Mouse (Mus musculus) urinary bladder, adult 2 months (tissue): ENCODE data around the gene Serbp1. TPM values are rescaled to one million over a fixed set of nuclear protein-coding genes. Genes with fewer than 3 reads are reported as not detected.
"Not testable (repeated sequence)": the region's sequence is repeated elsewhere in the genome, so short reads cannot be mapped to it uniquely, and the experiment has no call there.

Experiments used
- DNase-seq: peaks from one replicate; pipeline ENCODE4 v3.0.0; 2022; ENCODE audit warnings: low spot score
- polyA plus RNA-seq: library from polyadenylated mRNA; depleted of rRNA; stranded (reverse); fragments of >200 nt; gene quantifications from 2 replicates; pipeline ENCODE4 v1.2.3, GENCODE M21; 2012; rRNA removed

The Serbp1 gene
- 257 and 307 TPM in 2 replicates for polyA plus RNA-seq

DNA sequence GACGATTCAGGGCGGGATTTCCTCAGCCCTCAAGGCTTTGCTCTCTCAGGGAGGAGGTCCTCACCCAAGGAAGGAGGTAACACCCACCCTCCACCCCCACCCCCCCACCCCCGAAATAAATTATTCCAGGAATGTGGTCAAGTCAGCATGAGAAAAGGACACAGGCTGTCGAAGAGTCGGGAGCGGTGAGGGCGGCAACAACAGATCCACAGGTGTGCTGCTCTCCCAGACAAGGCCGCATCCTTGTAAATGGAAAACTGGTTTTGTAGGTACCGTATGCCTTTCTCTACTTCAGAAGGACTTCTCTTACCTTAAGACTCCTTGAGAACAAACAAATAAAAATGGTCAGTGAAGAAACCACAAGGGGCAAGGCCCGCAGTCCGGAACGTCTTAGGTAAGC lies at the start of gene Serbp1:
Gene Serbp1, plus strand, starts transcription at position 200 of the 400 bp plus-strand sequence.
- no peak for DNase-seq

DNA sequence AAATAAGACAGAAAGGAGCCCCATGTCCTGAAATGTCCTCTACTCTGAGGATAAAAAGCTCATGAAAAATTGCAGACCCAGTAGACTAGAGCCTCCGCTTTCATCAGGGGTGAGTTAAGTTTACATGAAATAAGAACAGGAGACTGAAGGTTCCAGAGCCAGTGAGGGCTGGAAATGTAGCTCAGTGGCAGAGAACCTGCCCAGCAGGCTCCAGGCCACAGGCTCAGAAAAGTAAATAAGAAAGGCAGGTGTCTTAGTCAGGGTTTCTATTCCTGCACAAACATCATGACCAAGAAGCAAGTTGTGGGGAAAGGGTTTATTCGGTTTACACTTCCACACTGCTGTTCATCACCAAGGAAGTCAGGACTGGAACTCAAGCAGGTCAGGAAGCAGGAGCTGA lies 44.4 kb upstream of the Serbp1 start:
- DNase-seq: no peak

DNA sequence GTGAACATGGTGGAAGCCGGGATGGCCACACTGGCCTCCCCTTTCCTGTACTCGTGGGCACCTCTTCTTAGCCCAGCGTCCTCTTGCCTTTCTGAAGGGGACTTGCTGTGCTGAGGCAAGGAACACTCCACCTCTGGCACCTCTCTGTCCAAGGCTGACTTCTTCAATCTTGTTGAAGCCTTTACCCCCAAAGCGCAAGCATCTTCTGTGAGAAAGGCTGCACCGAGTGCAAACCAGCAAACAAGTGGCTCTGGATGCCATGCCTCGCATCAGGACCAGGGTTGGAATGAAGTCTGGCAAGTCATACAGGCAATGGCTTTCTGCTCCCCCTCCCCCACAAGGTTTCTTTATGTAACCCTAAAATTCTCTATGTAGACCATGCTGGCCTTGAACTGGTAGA lies 43.4 kb upstream of the Serbp1 start:
- no peak for DNase-seq

DNA sequence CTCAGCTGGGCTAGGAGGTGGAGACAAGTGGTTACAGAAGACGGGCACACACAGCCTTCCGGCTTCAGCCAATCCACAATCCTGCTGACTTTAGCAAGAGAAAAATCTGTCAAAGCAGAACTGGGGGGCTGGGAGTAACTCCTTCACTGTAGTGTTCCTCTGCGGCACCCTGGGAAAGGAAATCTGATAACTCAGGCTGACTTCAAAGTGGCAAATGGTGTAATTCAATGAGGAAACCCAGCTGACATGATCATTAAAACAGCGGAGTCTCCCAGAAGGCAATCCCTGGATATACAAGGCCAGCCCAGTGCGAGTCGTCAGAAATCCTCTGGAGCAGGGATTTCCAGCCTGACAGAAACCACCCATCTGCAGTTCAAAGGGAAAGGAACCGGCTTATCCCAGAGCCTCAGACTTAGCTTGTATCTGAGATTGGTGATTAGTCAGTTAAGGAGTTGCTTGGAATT lies 42.8 kb upstream of the Serbp1 start:
- DNase-seq: no peak

DNA sequence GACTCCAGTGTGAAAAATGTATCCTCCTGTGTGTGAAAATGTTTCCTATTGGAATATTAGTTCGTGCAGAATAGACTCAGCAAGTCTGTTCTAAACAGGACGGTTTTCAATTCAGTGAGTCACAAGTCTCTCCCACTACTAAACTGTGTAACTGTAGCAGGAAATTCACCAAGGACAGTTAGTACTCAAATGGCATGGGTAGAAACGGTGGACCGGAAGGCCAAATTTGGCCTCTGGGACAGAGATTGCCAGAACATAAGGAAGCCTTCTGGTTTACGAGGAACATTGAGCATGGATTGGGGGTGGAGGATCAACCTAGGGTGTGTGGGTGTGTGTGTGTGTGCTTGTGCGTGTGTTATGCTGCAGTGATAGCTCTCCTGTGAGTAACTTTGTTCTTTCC lies 41.2 kb upstream of the Serbp1 start:
- DNase-seq: no peak

DNA sequence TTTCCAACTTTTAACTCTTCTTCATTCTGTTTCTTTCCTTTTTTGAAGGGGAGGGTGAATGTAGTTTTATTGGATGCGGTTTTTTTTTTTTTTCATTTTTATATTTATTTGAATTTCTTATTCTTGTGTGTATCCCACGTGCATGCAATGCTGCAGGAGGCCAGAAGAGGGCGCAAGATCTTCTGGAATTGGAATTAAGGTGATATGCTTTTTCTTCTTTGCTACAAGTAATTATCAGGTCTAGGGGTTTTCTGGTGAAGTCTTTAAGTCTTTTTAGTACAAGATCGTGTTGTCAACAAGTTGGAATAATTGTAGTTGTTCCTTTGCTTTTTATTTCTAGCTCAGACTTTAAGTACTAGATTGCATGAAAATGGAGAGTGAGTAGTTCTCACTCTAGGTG lies 39.9 kb upstream of the Serbp1 start:
- no peak for DNase-seq

DNA sequence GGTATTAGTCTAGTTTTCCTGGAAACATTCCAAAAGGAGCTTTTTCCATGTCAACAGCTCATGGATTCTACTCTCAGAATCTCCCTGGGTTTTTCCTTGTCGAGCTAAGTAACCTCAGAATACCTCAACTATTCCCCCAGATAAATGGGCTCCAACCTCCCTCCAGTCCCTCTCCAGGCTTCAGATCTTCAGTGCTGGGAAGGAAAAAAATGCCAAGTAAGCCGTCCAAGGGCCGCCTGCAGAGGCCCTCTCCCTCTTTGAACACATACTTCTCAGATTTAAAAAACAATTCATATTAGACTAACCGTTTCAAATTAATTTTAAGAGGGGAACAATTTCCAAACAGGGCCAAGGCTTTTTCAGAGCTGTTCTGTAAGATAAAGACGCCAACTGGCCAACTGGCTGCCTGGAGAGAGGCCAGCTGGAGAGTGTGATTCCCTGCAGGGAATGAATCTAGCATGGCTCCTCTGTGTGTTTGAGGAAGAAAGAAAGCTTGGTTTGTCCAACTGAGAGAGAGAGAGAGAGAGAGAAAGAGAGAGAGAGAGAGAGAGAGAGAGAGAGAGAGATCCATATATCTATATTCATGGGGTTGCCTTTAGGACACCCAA lies 37.2 kb upstream of the Serbp1 start:
- DNase-seq: no peak

DNA sequence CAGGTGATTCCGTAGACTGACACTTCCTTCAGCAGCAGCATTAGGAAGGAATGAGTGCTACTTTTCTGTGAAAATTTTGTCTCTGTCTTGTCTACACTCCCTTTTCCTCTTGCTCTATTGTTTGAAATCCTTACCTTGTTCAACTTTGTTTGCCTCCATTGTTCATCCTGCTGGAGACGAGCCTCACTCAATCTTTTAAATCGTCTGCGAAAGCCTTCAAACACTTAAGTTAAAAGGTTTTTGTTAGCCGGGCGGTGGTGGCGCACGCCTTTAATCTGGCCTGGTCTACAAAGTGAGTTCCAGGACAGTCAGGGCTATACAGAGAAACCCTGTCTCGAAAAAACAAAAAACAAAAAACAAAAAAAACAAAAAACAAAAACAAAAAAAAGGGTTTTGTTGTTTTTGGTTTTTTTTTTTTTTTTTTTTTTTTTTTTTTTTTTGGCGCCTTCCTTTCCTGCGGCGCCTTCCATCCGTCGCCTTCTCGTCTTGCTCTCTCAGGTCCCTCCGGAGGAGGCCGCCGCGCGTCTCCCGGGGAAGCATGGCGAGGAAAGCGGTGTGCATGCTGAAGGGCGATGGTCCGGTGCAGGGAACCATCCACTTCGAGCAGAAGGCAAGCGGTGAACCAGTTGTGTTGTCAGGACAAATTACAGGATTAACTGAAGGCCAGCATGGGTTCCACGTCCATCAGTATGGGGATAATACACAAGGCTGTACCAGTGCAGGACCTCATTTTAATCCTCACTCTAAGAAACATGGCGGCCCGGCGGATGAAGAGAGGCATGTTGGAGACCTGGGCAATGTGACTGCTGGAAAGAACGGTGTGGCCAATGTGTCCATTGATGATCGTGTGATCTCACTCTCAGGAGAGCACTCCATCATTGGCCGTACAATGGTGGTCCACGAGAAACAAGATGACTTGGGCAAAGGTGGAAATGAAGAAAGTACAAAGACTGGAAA lies 32.6 kb upstream of the Serbp1 start:
- no peak for DNase-seq

DNA sequence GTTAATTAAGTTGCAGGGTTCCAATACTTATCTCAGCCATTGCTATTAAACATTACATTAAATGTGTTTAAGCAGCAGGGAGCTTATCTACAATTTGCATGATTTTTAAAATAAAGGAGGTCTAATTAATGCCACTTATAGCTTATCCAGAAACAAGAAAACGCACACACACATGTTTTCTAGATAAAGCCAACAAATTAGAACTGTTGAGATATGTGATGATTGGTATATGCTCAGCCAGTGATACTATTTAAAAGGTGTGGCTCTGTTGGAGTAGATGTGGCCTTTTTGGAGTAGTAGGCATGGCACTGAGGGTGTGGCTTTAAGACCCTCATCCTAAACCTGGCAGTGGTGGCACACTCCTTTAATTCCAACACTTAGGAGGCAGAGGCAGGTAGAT lies 25.6 kb upstream of the Serbp1 start:
- no peak for DNase-seq

DNA sequence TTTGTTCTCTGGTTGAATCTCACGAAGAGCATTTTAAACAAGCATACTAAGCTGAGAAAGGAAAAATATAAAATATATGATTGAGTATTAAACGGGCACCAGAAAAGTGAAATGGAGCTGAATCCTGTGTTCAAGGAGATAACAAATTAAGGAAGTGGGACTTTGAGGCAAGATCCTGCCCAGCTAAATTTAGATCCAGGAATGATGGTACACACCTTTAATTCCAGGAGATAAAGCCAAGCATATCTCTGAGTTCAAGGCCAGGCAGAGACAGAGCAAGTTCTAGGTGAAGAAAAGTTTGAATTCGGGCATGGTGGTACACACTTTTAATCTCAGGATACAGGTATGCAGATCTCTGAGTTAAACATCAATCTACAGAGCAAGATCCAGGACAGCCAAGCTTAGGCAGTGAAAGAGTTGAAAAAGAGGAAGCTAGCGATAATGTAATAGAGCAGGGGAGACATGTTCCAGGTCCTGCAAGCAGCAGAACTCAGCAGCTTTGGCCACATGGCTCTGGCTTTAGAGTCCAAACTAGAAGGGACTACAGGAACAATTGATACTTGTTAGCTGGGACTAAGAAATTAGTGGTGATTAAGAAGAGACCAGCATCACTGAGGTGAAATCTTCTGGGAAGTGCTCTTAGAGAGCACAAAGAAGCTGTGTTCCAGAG lies 24.4 kb upstream of the Serbp1 start:
- no peak for DNase-seq

DNA sequence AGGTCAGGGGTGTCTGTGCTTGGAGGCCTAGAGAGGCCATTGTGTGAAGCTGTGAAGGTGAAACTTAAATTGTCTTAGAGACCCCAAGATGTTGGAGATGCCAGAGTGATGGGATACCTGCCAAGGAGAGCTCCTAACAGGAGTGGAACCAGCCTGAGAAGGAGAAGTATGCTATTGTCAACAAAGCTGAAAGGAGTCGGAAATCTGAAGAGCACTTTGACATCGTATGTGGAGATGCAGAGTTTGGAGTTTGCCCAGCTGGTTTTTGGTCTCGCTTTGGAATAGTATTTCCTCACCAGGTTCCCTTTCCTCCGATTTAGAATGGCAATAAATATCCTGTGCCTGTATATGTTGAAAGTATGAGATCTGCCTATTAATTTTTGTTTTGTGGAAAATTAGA lies 20.6 kb upstream of the Serbp1 start:
- DNase-seq: no peak

DNA sequence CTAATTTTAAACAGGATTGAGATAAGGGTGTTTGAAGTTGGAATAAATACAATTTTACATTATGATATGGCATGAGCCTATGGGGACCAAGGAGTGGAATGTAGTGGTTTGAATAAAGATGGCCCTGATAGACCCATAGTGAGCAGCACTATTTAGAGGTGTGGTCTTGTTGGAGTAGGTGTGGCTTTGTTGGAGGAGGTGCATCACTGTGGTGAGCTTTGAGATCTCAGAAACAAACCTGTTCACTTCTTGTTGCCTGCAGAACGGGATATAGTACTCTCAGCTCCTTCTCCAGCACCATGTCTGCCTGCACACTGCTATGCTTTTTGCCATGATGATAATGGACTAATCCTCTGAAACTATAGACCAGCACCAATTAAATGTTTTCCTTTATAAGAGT lies 20.1 kb upstream of the Serbp1 start:
- DNase-seq: no peak

DNA sequence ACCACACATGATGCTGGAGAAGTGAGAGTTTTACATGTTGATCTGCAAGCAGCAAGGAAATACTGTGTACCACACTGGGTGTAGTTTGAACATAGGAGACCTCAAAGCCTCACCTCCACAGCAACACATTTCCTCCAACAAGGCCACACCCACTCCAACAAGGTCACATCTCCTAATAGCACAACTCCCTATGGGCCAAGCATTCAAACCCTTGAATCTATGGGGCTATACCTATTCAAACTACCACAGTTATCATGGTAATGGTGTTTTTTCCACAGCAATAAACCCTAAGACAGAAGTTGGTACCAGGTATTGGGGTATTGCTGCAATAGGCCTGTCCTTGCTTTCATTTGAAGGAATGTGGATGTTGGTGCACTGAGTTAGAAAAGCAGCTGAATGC lies 19.4 kb upstream of the Serbp1 start:
- no peak for DNase-seq

DNA sequence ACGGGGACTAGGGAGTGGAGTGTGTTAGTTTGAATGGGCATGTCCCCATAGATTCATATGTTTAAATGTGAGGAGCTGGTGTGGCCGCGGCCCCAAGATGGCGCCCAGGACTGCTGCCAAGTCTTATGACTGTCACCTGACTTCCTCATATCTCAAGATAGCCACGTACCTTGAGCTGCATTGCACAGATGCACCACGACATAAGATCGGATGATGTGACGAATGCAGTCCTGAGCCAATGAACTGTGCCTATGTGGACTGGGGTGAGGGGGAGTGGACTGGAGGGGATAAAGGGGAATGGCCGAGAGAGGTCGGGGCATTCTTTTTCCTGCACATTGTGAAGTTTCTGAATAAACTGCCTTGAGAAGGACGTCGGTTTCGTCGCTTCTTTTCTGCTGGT lies 18.0 kb upstream of the Serbp1 start:
- DNase-seq: not testable (repeated sequence)

DNA sequence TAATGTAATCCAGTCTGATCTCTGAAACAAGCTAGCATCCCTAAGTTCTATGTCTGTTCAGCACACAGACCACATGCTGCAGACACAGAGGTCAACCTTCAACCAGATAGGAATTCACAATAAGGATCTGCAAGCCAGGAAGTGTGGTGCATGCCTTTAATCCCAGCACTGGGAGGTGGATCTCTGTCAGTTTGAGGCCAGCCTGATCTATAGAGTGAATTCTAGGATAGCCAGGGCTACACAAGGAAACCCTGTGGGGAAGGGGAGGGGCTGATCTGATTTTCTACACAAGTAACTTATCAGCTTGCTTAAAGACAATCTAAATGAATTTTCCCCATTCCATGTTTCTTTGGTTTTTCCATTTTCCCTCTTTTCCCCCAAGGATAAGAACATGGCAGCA lies 17.2 kb upstream of the Serbp1 start:
- no peak for DNase-seq

DNA sequence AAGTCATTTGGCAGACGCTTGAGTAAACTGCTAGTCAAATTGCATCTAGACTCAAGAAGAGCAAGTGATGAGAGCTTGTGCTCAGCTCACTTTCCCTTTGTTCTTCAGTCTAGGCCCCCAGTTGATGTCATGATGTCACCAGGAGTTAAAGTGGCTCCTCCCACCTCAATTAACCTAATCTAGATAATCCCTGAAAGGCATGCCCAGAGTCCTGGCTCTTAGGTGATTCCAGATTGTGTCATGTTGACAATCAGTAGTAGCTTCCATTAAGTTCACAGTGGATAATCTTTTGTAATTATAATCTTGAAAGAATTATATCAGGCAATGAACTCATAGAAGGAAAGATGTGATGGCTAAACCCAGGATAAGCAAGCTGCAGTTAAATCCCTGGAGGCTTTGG lies 14.9 kb upstream of the Serbp1 start:
- DNase-seq: no peak

DNA sequence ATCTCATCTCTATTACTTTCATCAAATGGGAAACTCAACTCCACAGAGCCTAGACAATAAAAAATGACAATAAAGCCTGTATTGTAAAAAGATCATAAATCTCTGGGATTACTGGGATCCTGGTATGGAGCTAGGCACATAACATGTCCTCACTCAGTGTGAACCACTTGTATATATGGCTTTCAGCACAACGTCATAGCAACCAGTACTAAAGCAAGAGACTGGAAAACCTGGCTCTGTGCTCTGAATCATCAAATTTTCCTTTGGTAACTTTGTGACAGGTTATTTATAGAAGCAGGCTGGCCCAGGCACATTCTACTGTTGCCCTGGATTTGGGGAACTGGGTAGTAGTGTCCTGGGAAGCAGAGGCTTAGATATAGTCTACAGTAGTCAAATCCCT lies 14.5 kb upstream of the Serbp1 start:
- no peak for DNase-seq

DNA sequence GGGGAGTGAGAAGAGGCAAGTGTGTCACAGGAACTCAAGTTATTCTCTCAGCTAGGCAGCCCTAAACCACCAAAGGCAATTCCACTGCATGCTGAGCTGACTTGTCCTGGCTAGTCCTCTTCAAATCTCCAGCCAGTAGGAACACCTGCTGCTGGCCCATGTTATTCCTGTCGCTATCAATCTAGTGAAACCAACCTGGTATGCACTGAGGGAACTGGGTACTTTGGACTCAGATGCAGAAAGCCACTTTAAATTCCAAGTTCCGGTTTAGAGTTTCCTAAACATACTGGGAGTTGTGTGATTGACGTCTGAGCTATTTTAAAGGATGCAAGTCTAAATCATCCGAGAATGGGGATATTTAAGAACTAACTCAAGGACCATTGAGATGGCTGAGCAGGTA lies 11.7 kb upstream of the Serbp1 start:
- no peak for DNase-seq

DNA sequence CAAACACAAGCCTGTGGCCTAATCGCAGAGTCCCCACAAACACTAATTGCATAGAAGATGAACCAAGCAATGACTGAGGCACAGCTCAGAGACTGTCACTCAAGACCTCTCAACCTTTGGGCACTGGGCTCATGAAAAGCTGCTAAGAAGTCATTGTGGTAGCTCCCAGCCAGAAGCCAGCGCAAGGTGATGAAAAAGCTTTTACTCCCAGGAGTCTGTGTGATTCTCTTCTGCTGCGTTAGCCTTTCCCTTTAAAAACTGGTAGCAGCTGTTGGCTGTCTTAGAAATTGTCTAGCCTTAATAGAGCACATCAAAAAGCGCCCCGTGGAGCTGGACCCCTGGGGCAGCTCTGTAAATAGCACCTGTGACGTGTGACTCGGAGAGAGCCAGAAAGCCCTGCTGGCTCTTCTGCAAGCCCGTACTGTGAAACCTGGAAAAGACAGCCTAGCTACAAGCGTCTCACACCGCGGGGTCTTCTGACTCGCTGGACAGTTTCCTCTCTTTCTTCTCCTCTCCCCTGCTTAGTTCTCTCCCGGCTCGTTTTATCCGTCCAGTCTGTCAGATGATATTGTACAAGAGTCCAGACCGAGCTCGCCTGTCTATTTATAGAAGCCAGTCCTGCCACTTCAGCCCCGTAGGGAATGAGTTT lies 9.4 kb upstream of the Serbp1 start:
- no peak for DNase-seq

DNA sequence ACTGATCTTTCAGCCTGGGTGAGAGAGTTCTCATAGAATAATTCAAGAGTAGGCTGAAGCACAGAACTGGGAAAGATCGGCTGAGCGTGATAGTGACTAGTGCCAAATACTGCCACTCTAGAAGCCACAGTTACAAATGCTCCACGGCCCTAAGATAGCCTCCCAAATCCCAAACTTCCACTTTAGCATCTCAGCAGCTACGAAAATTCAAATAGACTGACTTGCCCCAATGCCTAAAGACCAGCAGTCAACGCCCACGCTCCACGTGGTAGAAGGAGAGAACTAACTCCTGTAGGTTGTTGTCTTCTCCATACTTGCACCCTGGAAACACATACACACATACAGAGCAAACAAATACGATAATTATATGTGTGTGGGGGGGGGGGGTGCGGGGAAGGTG lies 8.5 kb upstream of the Serbp1 start:
- no peak for DNase-seq

DNA sequence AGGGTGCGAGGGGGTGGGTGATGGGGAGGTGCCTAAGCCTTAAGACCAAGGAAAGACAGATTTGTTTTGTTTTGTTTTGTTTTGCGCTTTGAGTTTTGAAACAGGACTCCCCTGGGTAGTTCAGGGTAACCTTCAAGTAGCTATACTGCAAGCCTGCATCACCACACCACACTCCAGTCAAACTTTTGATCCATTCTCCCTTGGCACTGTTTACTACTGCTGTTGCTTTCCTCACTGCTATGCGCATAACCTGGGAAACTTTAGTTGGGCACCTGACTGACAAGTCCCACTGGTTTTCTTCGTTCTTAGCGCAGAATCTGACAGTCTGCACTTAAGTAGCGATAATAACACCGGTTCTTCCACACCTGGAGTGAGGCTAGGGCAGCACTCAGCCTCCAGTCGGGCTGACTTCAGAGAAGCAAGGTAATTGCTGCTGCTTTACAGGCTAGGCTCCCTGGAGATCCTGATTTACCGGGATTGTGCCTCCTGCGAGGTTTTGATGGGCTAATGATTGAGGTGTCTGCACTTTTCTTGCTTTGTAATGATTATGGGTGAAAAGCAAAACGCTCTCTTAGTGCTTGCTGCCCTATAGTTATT lies 8.0 kb upstream of the Serbp1 start:
- no peak for DNase-seq

DNA sequence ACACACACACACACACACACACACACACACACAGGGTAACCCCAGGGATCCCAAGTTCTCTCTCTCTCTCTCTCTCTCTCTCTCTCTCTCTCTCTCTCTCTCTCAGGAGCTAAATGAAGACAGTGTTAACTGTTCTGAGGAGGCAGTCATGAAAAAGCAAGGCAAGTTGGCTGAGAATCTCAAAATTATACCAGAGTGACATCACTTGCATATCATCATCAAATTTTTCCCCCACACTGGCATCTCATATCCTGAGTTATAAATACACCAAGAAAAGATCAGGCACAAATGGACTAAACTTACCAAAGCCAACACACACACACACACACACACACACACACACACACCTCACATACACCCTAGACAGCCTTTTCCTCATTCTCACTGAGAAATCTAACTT lies 7.0 kb upstream of the Serbp1 start:
- no peak for DNase-seq
